Mouse (Mus musculus) MEL (cell line): ENCODE results near the gene Cd302. TPM values are rescaled to one million over a fixed set of nuclear protein-coding genes. Genes with fewer than 3 reads are reported as not detected.

Experiments
- DNase-seq: peaks from one replicate; pipeline ENCODE4 v3.0.0; 2011; ENCODE audit warnings: low read depth, low spot score
- H3K27ac ChIP-seq: 2 replicates; pipeline ENCODE4 v1.5.1; 2012; ENCODE audit warnings: low read depth, mild to moderate bottlenecking, control low read depth, low read length, moderate library complexity; ENCODE audit not compliant: control insufficient read depth
- H3K27me3 ChIP-seq, 2 experiments: fragments of 150-350 bp in 1 of 2; sonication (generic) in 1 of 2; 2 replicates each; pipeline ENCODE4 v1.6.1; 2012; ENCODE audit warnings: low read length in 2 of 2, mild to moderate bottlenecking in 2 of 2, improper control_type of control experiment in 1 of 2, moderate library complexity in 1 of 2; ENCODE audit not compliant: insufficient read depth in 2 of 2, control insufficient read depth in 1 of 2
- H3K36me3 ChIP-seq, 2 experiments: 2 replicates each; pipeline ENCODE4 v1.6.1; 2012 to 2014; ENCODE audit warnings: low read length in 2 of 2, improper control_type of control experiment in 1 of 2, inconsistent platforms in 1 of 2, mild to moderate bottlenecking in 1 of 2; ENCODE audit not compliant: insufficient read depth in 2 of 2, control insufficient read depth in 1 of 2
- H3K4me1 ChIP-seq, 2 experiments: fragments of 150-350 bp in 1 of 2; sonication (generic) in 1 of 2; 2 replicates each; pipeline ENCODE4 v1.6.1; 2012; ENCODE audit warnings: low read length in 2 of 2, improper control_type of control experiment in 1 of 2, mild to moderate bottlenecking in 1 of 2; ENCODE audit not compliant: insufficient read depth in 2 of 2, control insufficient read depth in 1 of 2
- H3K4me3 ChIP-seq, 2 experiments: fragments of 150-350 bp in 1 of 2; sonication (generic) in 1 of 2; 2 replicates each; pipeline ENCODE4 v1.5.1; 2012; ENCODE audit warnings: low read depth in 2 of 2, low read length in 2 of 2, mild to moderate bottlenecking in 2 of 2, moderate library complexity in 2 of 2, control low read depth in 1 of 2, improper control_type of control experiment in 1 of 2; ENCODE audit not compliant: control insufficient read depth in 1 of 2, insufficient read depth in 1 of 2
- H3K79me2 ChIP-seq: 2 replicates; pipeline ENCODE4 v1.6.1; 2012; ENCODE audit warnings: mild to moderate bottlenecking, low read length, moderate library complexity; ENCODE audit not compliant: control insufficient read depth, poor library complexity, insufficient read depth
- H3K9ac ChIP-seq: 2 replicates; pipeline ENCODE4 v1.6.1; 2012; ENCODE audit warnings: low read depth, mild to moderate bottlenecking, control low read depth, low read length, moderate library complexity; ENCODE audit not compliant: control insufficient read depth, poor library complexity, severe bottlenecking
- H3K9me3 ChIP-seq: fragments of 150-350 bp; sonication (generic); replicated peaks from 2 replicates; pipeline ENCODE4 v1.6.1; 2012; ENCODE audit warnings: mild to moderate bottlenecking, low read length, improper control_type of control experiment, moderate library complexity; ENCODE audit not compliant: insufficient read depth
- ELF1 ChIP-seq: IDR thresholded peaks from 2 replicates; pipeline ENCODE4 v1.6.1; 2014; ENCODE audit warnings: low read depth, mild to moderate bottlenecking, inconsistent platforms, low read length, improper control_type of control experiment, moderate library complexity
- EP300 ChIP-seq, 2 experiments: IDR thresholded peaks; 2 replicates each; pipeline ENCODE4 v1.6.1; 2011; ENCODE audit warnings: improper control_type of control experiment in 2 of 2, low read length in 2 of 2, low read depth in 1 of 2, mild to moderate bottlenecking in 1 of 2
- ETS1 ChIP-seq: IDR thresholded peaks from 2 replicates; pipeline ENCODE4 v1.6.1; 2012; ENCODE audit warnings: low read depth, mild to moderate bottlenecking, inconsistent platforms, low read length, improper control_type of control experiment, moderate library complexity
- GATA1 ChIP-seq: IDR thresholded peaks from 2 replicates; pipeline ENCODE4 v1.6.1; 2011; ENCODE audit warnings: low read depth, low read length, improper control_type of control experiment
- HCFC1 ChIP-seq: IDR thresholded peaks from 2 replicates; pipeline ENCODE4 v1.6.1; 2012; ENCODE audit warnings: low read depth, mild to moderate bottlenecking, inconsistent platforms, low read length, improper control_type of control experiment, moderate library complexity
- KAT2A ChIP-seq: conservative IDR thresholded peaks from 2 replicates; pipeline ENCODE4 v1.6.1; 2012; ENCODE audit warnings: low read depth, low read length, improper control_type of control experiment, inconsistent platforms
- MXI1 ChIP-seq: IDR thresholded peaks from 2 replicates; pipeline ENCODE4 v1.6.1; 2011; ENCODE audit warnings: mild to moderate bottlenecking, low read depth, low read length, improper control_type of control experiment
- MYC ChIP-seq: IDR thresholded peaks from 2 replicates; pipeline ENCODE4 v1.6.1; 2011; ENCODE audit warnings: low read depth, mild to moderate bottlenecking, low read length, improper control_type of control experiment, moderate library complexity
- NELFE ChIP-seq: IDR thresholded peaks from 2 replicates; pipeline ENCODE4 v1.6.1; 2011; ENCODE audit warnings: low read depth, low read length, improper control_type of control experiment
- NRF1 ChIP-seq: IDR thresholded peaks from 2 replicates; pipeline ENCODE4 v1.6.1; 2014; ENCODE audit warnings: low read depth, mild to moderate bottlenecking, inconsistent platforms, low read length, improper control_type of control experiment, moderate library complexity; ENCODE audit not compliant: poor library complexity, insufficient read depth, severe bottlenecking
- POLR2AphosphoS2 ChIP-seq: IDR thresholded peaks from 2 replicates; pipeline ENCODE4 v1.6.1; 2011; ENCODE audit warnings: low read length, improper control_type of control experiment
- RCOR1 ChIP-seq: IDR thresholded peaks from 2 replicates; pipeline ENCODE4 v1.6.1; 2012; ENCODE audit warnings: low read depth, mild to moderate bottlenecking, inconsistent platforms, low read length, improper control_type of control experiment
- TBP ChIP-seq: IDR thresholded peaks from 2 replicates; pipeline ENCODE4 v1.8.0; 2011; ENCODE audit warnings: low read depth, low read length, improper control_type of control experiment
- USF1 ChIP-seq: IDR thresholded peaks from 2 replicates; pipeline ENCODE4 v1.6.1; 2014; ENCODE audit warnings: low read depth, mild to moderate bottlenecking, inconsistent platforms, low read length, improper control_type of control experiment, moderate library complexity
- ZC3H11A ChIP-seq: IDR thresholded peaks from 2 replicates; pipeline ENCODE4 v1.6.1; 2012; ENCODE audit warnings: low read depth, mild to moderate bottlenecking, inconsistent platforms, low read length, improper control_type of control experiment
- ZKSCAN1 ChIP-seq: IDR thresholded peaks from 2 replicates; pipeline ENCODE4 v1.6.1; 2012; ENCODE audit warnings: low read depth, mild to moderate bottlenecking, inconsistent platforms, low read length, improper control_type of control experiment, moderate library complexity
- ZMIZ1 ChIP-seq: IDR thresholded peaks from 2 replicates; pipeline ENCODE4 v1.6.1; 2012; ENCODE audit warnings: low read depth, mild to moderate bottlenecking, inconsistent platforms, low read length, improper control_type of control experiment, moderate library complexity
- polyA plus RNA-seq, 2 experiments: library from polyadenylated mRNA; stranded (reverse) in 1 of 2; unstranded in 1 of 2; fragments of >175 nt in 1 of 2; fragments of >200 nt in 1 of 2; gene quantifications; 2 replicates each; pipeline versions ENCODE4 v1.2.1 to v1.2.4; 2012; ENCODE audit warnings: low replicate concordance in 2 of 2, low read depth in 1 of 2; ENCODE audit not compliant: insufficient read length in 2 of 2, insufficient read depth in 1 of 2, missing spikeins in 1 of 2
- total RNA-seq: library from RNA; depleted of rRNA; stranded (reverse); fragments of 300-350 nt; gene quantifications from 2 replicates; pipeline ENCODE4 v1.2.3, GENCODE M21; 2012; rRNA removed

Gene Cd302
- 0.92 and 1.0 TPM in 2 replicates for total RNA-seq
- 1 to 10 TPM in 1 of 2 experiments, not detected in 1; 1.7 TPM for polyA plus RNA-seq

DNA sequence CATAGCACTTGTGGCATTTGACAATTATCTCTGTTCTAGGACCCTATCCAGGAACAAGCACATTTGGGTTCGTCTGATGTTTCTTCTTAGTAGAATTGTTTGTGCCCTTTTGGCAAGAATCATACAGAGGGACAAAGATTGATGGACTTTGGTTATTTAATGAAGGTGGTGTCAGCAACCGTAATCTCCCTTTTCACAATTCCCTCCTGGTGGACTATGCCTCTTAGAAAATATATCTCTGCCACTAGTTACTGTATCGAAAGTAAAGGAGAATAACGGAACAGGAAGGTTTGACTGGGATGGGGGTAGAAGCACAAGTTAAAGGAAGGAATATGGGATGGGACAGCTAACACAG is at the start of gene Cd302:
Gene Cd302 (minus strand): TSS at position 22 of the 355 bp plus-strand sequence.
- Histone ChIP-seq H3K27ac (no peak within 1 kb of the TSS), H3K9ac (peak within 1 kb of the TSS; percentile 56), H3K4me3 (peak within 1 kb of the TSS; percentile 55 to 57), H3K79me2 (no peaks in the 10 kb centered on the region), H3K27me3 (no peaks in the 10 kb centered on the region; a peak in 1 of 4 replicates), H3K36me3 (peaks cover 0 to 16% of the 10 kb centered on the region in 2 experiments; a peak in 2 of 4 replicates), H3K4me1 (peaks cover 0 to 25% of the 10 kb centered on the region in 2 experiments; a peak in 2 of 4 replicates), H3K9me3 (no peaks in the 10 kb centered on the region)
- TF ChIP-seq ELF1 = no peak
- TF ChIP-seq KAT2A = no peak
- peak; percentile 50 for DNase-seq

- no peaks in the 10 kb centered on the region for H3K79me2 ChIP-seq
- no peaks in the 10 kb centered on the region for H3K27me3 ChIP-seq
- peaks cover 0 to 17% of the 10 kb centered on the region in 2 experiments; a peak in 2 of 4 replicates for H3K4me1 ChIP-seq
- DNase-seq = peak; percentile 79
- H3K9ac ChIP-seq = no peak overlapping the region
- H3K27ac ChIP-seq = peak overlapping the region; percentile 62
- peak overlapping the region in 1 of 2 experiments; percentile 8; a peak in 1 of 4 replicates for H3K4me3 ChIP-seq
- H3K36me3 ChIP-seq = peaks cover 0 to 19% of the 10 kb centered on the region in 2 experiments; a peak in 2 of 4 replicates
- H3K9me3 ChIP-seq = no peaks in the 10 kb centered on the region
- no peak for TF ChIP-seq ZC3H11A
- TF ChIP-seq EP300 (IDR thresholded peaks at IDR 0.05; ENCODE audit: low read depth in 1 of 2, low read length in 2 of 2) = peak; percentile 55 to 72
- no peak for TF ChIP-seq NELFE
- TF ChIP-seq MXI1 = no peak
- TF ChIP-seq NRF1 = no peak
- no peak for TF ChIP-seq HCFC1
- TF ChIP-seq ETS1 = peak; percentile 31; the same call in 1 of the 2 replicates
- peak; percentile 76 for TF ChIP-seq GATA1
- no peak for TF ChIP-seq KAT2A
- TF ChIP-seq ZMIZ1 = no peak
- TF ChIP-seq POLR2AphosphoS2 = no peak
- TF ChIP-seq MYC = no peak
- no peak for TF ChIP-seq ZKSCAN1
- peak; percentile 31; the same call in 1 of the 2 replicates for TF ChIP-seq TBP
- no peak for TF ChIP-seq RCOR1
- no peak for TF ChIP-seq USF1
Observed at GRCm38 (mm10) chr2:60328641-60329040, 44.4 kb upstream of the Cd302 start.
